9 mouse cellular contexts compared by ENCODE assay signal in genomic region chr9:61376650-61377049, GRCm38 (mm10). TPM values are rescaled to one million over a fixed set of nuclear protein-coding genes. Genes with fewer than 3 reads are reported as not detected.
DNase-seq lines count a peak whose midpoint lies in the region; ATAC-seq and TF ChIP-seq lines count a peak whose summit lies in the region.
"Had no signal": no experiment of that assay in that cellular context is flagged by ENCODE, and none has a peak within 500 bp of the region (broad histone marks: within the 10 kb centered on the region; RNA-seq: fewer than 3 reads in every experiment).

No protein-coding gene starts in this region.

- peaks cover 19% of the 10 kb centered on the region for H3K36me3 ChIP-seq in kidney, postnatal 0 days (ENCODE audit: insufficient read depth, low read length)
- H3K36me3 ChIP-seq in forebrain, embryonic 15.5 days: no peaks in the 10 kb centered on the region
- peaks cover 46% of the 10 kb centered on the region for H3K36me3 ChIP-seq in limb, embryonic 14.5 days (ENCODE audit: control insufficient read depth, insufficient read depth, low read length)
- peaks cover 15% of the 10 kb centered on the region for H3K36me3 ChIP-seq in small intestine, adult 2 months (ENCODE audit: control insufficient read depth, insufficient read depth, low read length)

- intact Hi-C loops in left cerebral cortex, postnatal 10 days (cut with DNase I): loop anchor here (5.0 to 10.0 kb wide), 4 partner anchors 138 to 518 kb away; no protein-coding TSS in a partner anchor

- H3K27me3 ChIP-seq in kidney, postnatal 0 days (ENCODE audit: insufficient read depth, low read length): no peaks in the 10 kb centered on the region
- no peaks in the 10 kb centered on the region for H3K27me3 ChIP-seq in forebrain, embryonic 15.5 days
- no peaks in the 10 kb centered on the region for H3K27me3 ChIP-seq in limb, embryonic 14.5 days (ENCODE audit: control insufficient read depth, insufficient read depth, low read length)
- no peaks in the 10 kb centered on the region for H3K27me3 ChIP-seq in small intestine, adult 2 months (ENCODE audit: control insufficient read depth, insufficient read depth, low read length)

- DNase-seq in kidney, postnatal 0 days (ENCODE audit: low spot score): no peak
- DNase-seq in kidney, postnatal 4 days: no peak
- no peak for DNase-seq in limb, embryonic 14.5 days (ENCODE audit: low spot score)
- DNase-seq in left cerebral cortex, adult 9 months (ENCODE audit: low spot score in 2 of 2): no peak
- DNase-seq in left cerebral cortex, postnatal 10 days (ENCODE audit: extremely low spot score in 1 of 2, low spot score in 2 of 2): no peak
- DNase-seq: embryo, embryonic 11 days had no signal

- no peak for TF ChIP-seq CTCF in kidney, postnatal 0 days (IDR thresholded peaks at IDR 0.05; ENCODE audit: low read depth)
- peak; percentile 15; the same call in 1 of the 2 replicates for TF ChIP-seq CTCF in small intestine, adult 2 months (IDR thresholded peaks at IDR 0.05; ENCODE audit: extremely low read depth, insufficient read length, insufficient replicate concordance, low read depth, low read length)

- TF ChIP-seq POLR2A in limb, embryonic 14.5 days (IDR thresholded peaks at IDR 0.05; ENCODE audit: borderline replicate concordance, extremely low read depth, insufficient read depth, insufficient read length): no peak
- TF ChIP-seq POLR2A in small intestine, adult 2 months (IDR thresholded peaks at IDR 0.05; ENCODE audit: low read depth, low read length): no peak

- no peaks in the 10 kb centered on the region for H3K9me3 ChIP-seq in kidney, postnatal 0 days (replicated peaks; ENCODE audit: low read length)
- no peaks in the 10 kb centered on the region for H3K9me3 ChIP-seq in forebrain, embryonic 15.5 days
- H3K9me3 ChIP-seq in limb, embryonic 14.5 days (ENCODE audit: control insufficient read depth, low read length): no peaks in the 10 kb centered on the region

- H3K4me1 ChIP-seq in kidney, postnatal 0 days (replicated peaks; ENCODE audit: insufficient read depth, low read length): peaks cover 42% of the 10 kb centered on the region
- peaks cover 76% of the 10 kb centered on the region for H3K4me1 ChIP-seq in forebrain, embryonic 15.5 days
- peaks cover 66% of the 10 kb centered on the region for H3K4me1 ChIP-seq in limb, embryonic 14.5 days (ENCODE audit: control insufficient read depth, insufficient read depth, low read length)
- H3K4me1 ChIP-seq in small intestine, adult 2 months (ENCODE audit: control insufficient read depth, insufficient read depth, insufficient read length, low read length): peaks cover 43% of the 10 kb centered on the region

- no peak overlapping the region for H3K27ac ChIP-seq in kidney, postnatal 0 days
- H3K27ac ChIP-seq in forebrain, embryonic 15.5 days (replicated peaks): 0 out of 2 replicates have a peak overlapping the region, but pooled peaks have one; percentile 12
- no peak overlapping the region for H3K27ac ChIP-seq in limb, embryonic 14.5 days (replicated peaks; ENCODE audit: low read depth, low read length)
- H3K27ac ChIP-seq in small intestine, adult 2 months (ENCODE audit: insufficient read depth, low read depth, low read length): peak overlapping the region; percentile 24; the same call in 1 of the 2 replicates

- WGBS in kidney, postnatal 0 days: 59% methylated on average over 3 of the region's 3 CpGs
- WGBS in forebrain, embryonic 15.5 days: 24% methylated on average over 3 of the region's 3 CpGs
- 21% methylated on average over 3 of the region's 3 CpGs for WGBS in limb, embryonic 14.5 days
- WGBS in small intestine, adult 2 months: 34% methylated on average over 3 of the region's 3 CpGs

- no peak overlapping the region for H3K9ac ChIP-seq in kidney, postnatal 0 days (ENCODE audit: low read depth, low read length)
- peak overlapping the region; percentile 34 for H3K9ac ChIP-seq in forebrain, embryonic 15.5 days (replicated peaks)
- no peak overlapping the region for H3K9ac ChIP-seq in limb, embryonic 14.5 days (ENCODE audit: low read depth, low read length, severe bottlenecking)

- ATAC-seq in kidney, postnatal 0 days (replicated peaks; ENCODE audit: low FRiP score, low read depth): no peak
- ATAC-seq in forebrain, embryonic 15.5 days (replicated peaks): no peak
- ATAC-seq in limb, embryonic 14.5 days (ENCODE audit: low FRiP score, low read depth): no peak
- no peak for ATAC-seq in CD4-positive, CD25-positive, alpha-beta regulatory T cell, adult 4 months

- peak overlapping the region; percentile 25 for H3K4me2 ChIP-seq in kidney, postnatal 0 days (ENCODE audit: low read length)
- peak overlapping the region; percentile 69 for H3K4me2 ChIP-seq in forebrain, embryonic 15.5 days (replicated peaks)
- peak overlapping the region; percentile 98 for H3K4me2 ChIP-seq in limb, embryonic 14.5 days (replicated peaks; ENCODE audit: low read depth, low read length, severe bottlenecking)

- no peak overlapping the region for H3K4me3 ChIP-seq in kidney, postnatal 0 days (replicated peaks; ENCODE audit: low read depth, low read length)
- H3K4me3 ChIP-seq in forebrain, embryonic 15.5 days: peak overlapping the region; percentile 89
- peak overlapping the region; percentile 98 for H3K4me3 ChIP-seq in limb, embryonic 14.5 days (replicated peaks; ENCODE audit: low read length)
- peak overlapping the region; percentile 13 for H3K4me3 ChIP-seq in small intestine, adult 2 months (ENCODE audit: low read depth, low read length)

RNA-seq across cellular contexts. Expression of gene Tle3, which starts 4.5 kb away (rescaled TPM):
- 22.0 and 22.9 TPM in 2 replicates for polyA plus RNA-seq in kidney, postnatal 0 days (2015; fragmentation: Nextera tagmentation; extraction: Ambion mirVana)
- polyA plus RNA-seq in forebrain, embryonic 15.5 days (2015; fragmentation: Nextera tagmentation; extraction: Ambion mirVana): 39.9 and 40.9 TPM in 2 replicates
- polyA plus RNA-seq in limb, embryonic 14.5 days (2012; rRNA removed): 113 and 156 TPM in 2 replicates
- polyA plus RNA-seq in limb, embryonic 14.5 days (2014; fragmentation: Nextera tagmentation; extraction: Ambion mirVana): 45.1 and 47.3 TPM in 2 replicates
- polyA plus RNA-seq in small intestine, adult 2 months (2012; rRNA removed): 37.4 and 136 TPM in 2 replicates
- polyA plus RNA-seq in CD4-positive, CD25-positive, alpha-beta regulatory T cell, adult 4 months (2017; shearing (Covaris generic)): 10 to 100 TPM; 19.6 to 23.7 TPM
- 10 to 100 TPM; 80.8 to 92.7 TPM for total RNA-seq in left cerebral cortex, postnatal 10 days (2021)

Comparison
In these comparisons a context has a peak if more than half of its experiments do, and no peak if none do; other contexts are left out.
1. H3K27ac ChIP-seq: peak in forebrain, embryonic 15.5 days (single experiment) and small intestine, adult 2 months (single experiment); none in kidney, postnatal 0 days (single experiment) and limb, embryonic 14.5 days (single experiment).
2. H3K4me2 ChIP-seq: peak in every context shown above with its lines; median percentile 98 in limb, embryonic 14.5 days; 69 in forebrain, embryonic 15.5 days; 25 in kidney, postnatal 0 days.